Mouse (Mus musculus) heart, postnatal 0 days (tissue): ENCODE results near the gene Dpp9. TPM values are rescaled to one million over a fixed set of nuclear protein-coding genes. Genes with fewer than 3 reads are reported as not detected.

ENCODE experiments used
- ATAC-seq: fragments of 200-750 bp; cut with Nextera tagmentation; 2 replicates; pipeline ENCODE4 v1.8.0; 2017; ENCODE audit warnings: low read depth, moderate number of reproducible peaks, moderate library complexity; ENCODE audit not compliant: insufficient read depth
- DNase-seq: peaks from one replicate; pipeline ENCODE4 v3.0.0-alpha.2; 2016; ENCODE audit warnings: low spot score
- H3K27ac ChIP-seq: fragments of 300-500 bp; sonication (generic); 2 replicates; pipeline ENCODE4 v1.5.1; 2014; ENCODE audit warnings: low read depth, mild to moderate bottlenecking
- H3K27me3 ChIP-seq: fragments of 300-500 bp; sonication (generic); 2 replicates; pipeline ENCODE4 v1.6.1; 2014; ENCODE audit warnings: low read length, mixed read lengths; ENCODE audit not compliant: control insufficient read depth, insufficient read depth
- H3K36me3 ChIP-seq: fragments of 300-500 bp; sonication (generic); replicated peaks from 2 replicates; pipeline ENCODE4 v1.6.1; 2014; ENCODE audit warnings: low read length, mixed read lengths; ENCODE audit not compliant: control insufficient read depth, insufficient read depth
- H3K4me1 ChIP-seq: fragments of 300-500 bp; sonication (generic); 2 replicates; pipeline ENCODE4 v1.6.1; 2014; ENCODE audit warnings: antibody characterized with exemption; ENCODE audit not compliant: control insufficient read depth, insufficient read depth
- H3K4me2 ChIP-seq: fragments of 300-500 bp; sonication (generic); 2 replicates; pipeline ENCODE4 v1.6.1; 2014; ENCODE audit warnings: low read depth, mild to moderate bottlenecking, low read length, moderate library complexity
- H3K4me3 ChIP-seq: fragments of 300-500 bp; sonication (generic); 2 replicates; pipeline ENCODE4 v1.5.1; 2014; ENCODE audit warnings: low read depth, low read length
- H3K9ac ChIP-seq: fragments of 300-500 bp; sonication (generic); replicated peaks from 2 replicates; pipeline ENCODE4 v1.6.1; 2014; ENCODE audit warnings: low read depth, low read length, mixed read lengths
- H3K9me3 ChIP-seq: fragments of 300-500 bp; sonication (generic); replicated peaks from 2 replicates; pipeline ENCODE4 v1.6.1; 2016; ENCODE audit warnings: low read length; ENCODE audit not compliant: control insufficient read depth
- CTCF ChIP-seq: IDR thresholded peaks from 2 replicates; pipeline ENCODE4 v1.5.1; 2016; ENCODE audit warnings: antibody characterized with exemption, control low read depth, low read depth
- EP300 ChIP-seq: IDR thresholded peaks from 2 replicates; pipeline ENCODE4 v1.6.1; 2016; ENCODE audit warnings: antibody characterized with exemption, low read depth
- WGBS: fragments of 180-500 bp; shearing (Covaris S2); extraction: QIAGEN DNeasy Blood & Tissue Kit; methylation state at CpG from one replicate; pipeline ENCODE4 v1.1.7; 2014; 5-methylcytosine and 5-hydroxymethylcytosine counted together
- polyA plus RNA-seq: library from polyadenylated mRNA; unstranded; fragments of >200 nt; fragmentation: Nextera tagmentation; extraction: Ambion mirVana; gene quantifications from 2 replicates; pipeline ENCODE4 v1.2.1, GENCODE M21; 2015
- total RNA-seq: library from RNA; depleted of rRNA; stranded (reverse); fragments of >200 nt; gene quantifications from 2 replicates; pipeline ENCODE4 v1.2.3, GENCODE M21; 2014; ENCODE audit warnings: low replicate concordance

Gene Dpp9
- total and polyA plus RNA-seq, 2 experiments from 2014 or later: 13.3 to 29.0 TPM

DNA sequence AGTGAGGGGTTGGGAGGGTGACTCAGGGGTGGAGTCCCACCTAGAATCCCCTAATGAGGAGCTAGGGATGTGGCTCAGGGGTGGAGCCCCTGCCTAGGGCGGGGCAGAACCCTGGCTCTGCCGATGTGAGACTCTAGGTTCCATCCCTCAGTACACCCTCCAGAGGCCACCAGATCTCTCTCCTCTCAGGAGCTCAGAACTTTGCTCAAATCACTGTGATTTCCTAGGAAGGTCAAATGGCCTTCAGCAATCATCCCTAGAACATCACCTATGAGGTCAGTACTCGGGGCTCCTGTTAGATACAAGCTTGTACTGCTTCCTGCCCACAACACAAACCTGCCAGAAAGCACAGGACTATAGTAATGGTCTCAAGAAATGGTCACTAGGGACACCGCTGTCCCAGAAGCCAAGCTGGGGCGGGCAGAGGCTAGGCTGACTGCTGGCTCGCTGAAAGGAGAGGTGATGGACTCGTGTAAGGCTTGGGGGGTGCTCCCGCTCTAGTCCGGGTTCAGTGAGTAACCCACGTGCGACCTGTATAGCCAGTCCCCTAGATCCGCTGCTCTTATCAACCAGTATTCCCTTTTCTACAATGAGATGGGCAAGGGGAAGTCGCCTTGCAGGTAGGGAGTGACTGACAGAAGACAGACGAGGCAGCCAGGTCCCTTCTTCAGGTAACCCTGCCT lies 35.6 kb downstream of the Dpp9 start:
- DNase-seq (no peak), ATAC-seq (0 out of 2 replicates have a peak, but pooled peaks have one; percentile 1)
- TF ChIP-seq CTCF (no peak), EP300 (no peak)
- peaks cover 57% of the 10 kb centered on the region for H3K36me3 ChIP-seq
- peak overlapping the region; percentile 70 for H3K9ac ChIP-seq
- no peaks in the 10 kb centered on the region for H3K9me3 ChIP-seq
- peaks cover 6% of the 10 kb centered on the region; the same call in 1 of the 2 replicates for H3K4me1 ChIP-seq
- no peaks in the 10 kb centered on the region for H3K27me3 ChIP-seq
- H3K4me3 ChIP-seq: peak overlapping the region; percentile 76
- H3K27ac ChIP-seq: peak overlapping the region; percentile 57
- WGBS: 1% methylated on average over 14 of the region's 14 CpGs
- peak overlapping the region; percentile 81 for H3K4me2 ChIP-seq

DNA sequence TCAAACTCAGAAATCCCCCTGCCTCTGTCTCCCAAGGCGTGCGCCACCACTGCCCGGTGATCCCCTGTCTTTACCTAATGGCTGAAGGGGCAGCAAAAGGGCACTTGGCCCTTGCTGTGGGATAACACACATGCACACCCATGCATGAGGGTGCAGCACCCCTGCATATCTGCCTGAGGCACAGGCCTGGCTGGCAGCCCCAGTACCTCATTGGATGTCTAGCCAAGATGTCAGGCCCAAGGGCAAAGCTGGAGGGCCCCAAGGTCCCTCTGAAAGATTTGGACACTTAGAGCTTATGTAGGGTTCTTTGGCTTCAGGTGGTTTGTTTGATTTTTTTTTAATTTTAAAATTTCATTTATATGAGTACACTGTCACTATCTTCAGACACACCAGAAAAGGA lies 43.3 kb downstream of the Dpp9 start:
- H3K36me3 ChIP-seq: peaks cover 58% of the 10 kb centered on the region
- DNase-seq (no peak), ATAC-seq (no peak)
- H3K27me3 ChIP-seq: no peaks in the 10 kb centered on the region
- no peaks in the 10 kb centered on the region for H3K9me3 ChIP-seq
- TF ChIP-seq EP300 (no peak), CTCF (no peak)
- peaks cover 1% of the 10 kb centered on the region; the same call in 1 of the 2 replicates for H3K4me1 ChIP-seq
- H3K4me2 ChIP-seq: no peak overlapping the region
- no peak overlapping the region for H3K9ac ChIP-seq
- no peak overlapping the region for H3K27ac ChIP-seq
- WGBS: 96% methylated on average over 3 of the region's 3 CpGs
- no peak overlapping the region for H3K4me3 ChIP-seq

DNA sequence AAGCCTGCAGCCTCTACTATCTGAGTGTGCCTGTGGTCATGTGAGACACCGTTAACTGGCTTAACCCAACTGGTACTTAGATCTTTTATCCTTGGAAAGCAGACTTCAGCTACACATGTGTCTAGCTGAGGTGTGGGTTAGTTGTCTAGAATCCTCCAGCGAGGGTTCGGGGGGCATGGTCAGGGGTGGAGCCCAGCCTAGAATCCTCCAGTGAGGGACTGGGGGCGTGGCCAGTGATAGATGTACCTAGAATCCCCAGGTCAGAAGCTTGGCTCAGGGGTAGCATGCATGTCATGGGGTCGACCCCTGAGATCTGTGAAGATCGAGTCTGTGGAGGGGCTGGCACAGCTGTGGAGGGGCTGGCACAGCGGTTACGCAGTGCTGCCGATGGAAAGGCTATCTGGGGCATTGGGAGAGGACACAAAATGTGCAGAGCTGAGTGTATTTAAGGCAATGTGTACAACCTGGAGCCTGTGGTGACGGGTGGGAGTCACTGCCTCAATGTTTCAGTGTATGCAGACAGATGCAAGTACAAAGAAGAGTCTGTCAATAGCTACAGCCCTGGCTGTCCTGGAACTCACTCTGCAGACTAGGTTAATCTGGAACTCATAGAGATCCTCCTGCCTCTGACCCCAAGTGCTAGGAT lies 45.2 kb downstream of the Dpp9 start:
- H3K4me3 ChIP-seq: no peak overlapping the region
- H3K9ac ChIP-seq: no peak overlapping the region
- H3K4me1 ChIP-seq: peaks cover 3% of the 10 kb centered on the region; the same call in 1 of the 2 replicates
- H3K9me3 ChIP-seq: no peaks in the 10 kb centered on the region
- WGBS: 56% methylated on average over 10 of the region's 10 CpGs
- H3K27ac ChIP-seq: no peak overlapping the region
- DNase-seq (no peak), ATAC-seq (no peak)
- no peak overlapping the region for H3K4me2 ChIP-seq
- H3K27me3 ChIP-seq: no peaks in the 10 kb centered on the region
- TF ChIP-seq EP300: no peak
- TF ChIP-seq CTCF: no peak
- peaks cover 40% of the 10 kb centered on the region for H3K36me3 ChIP-seq

DNA sequence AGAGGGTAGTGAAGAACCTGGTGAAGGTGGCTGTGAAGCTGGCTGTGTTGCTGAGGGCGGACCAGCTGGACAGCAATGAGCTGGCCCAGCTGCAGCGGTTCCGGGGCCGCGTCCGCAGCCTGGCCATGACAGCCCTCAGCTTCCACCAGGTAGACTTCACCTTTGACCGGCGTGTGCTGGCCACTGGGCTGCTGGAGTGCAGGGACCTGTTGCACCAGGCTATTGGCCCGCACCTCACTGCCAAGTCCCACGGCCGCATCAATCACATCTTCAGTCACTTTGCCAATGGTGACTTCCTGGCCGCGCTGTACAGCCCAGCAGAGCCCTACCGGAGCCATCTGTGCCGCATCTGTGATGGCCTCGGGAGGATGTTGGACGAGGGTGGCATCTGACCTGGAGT lies 46.8 kb downstream of the Dpp9 start:
- H3K4me1 ChIP-seq: peaks cover 3% of the 10 kb centered on the region; the same call in 1 of the 2 replicates
- WGBS: 92% methylated on average over 17 of the region's 17 CpGs
- peaks cover 25% of the 10 kb centered on the region for H3K36me3 ChIP-seq
- H3K27me3 ChIP-seq: no peaks in the 10 kb centered on the region
- H3K9me3 ChIP-seq: no peaks in the 10 kb centered on the region
- H3K27ac ChIP-seq: no peak overlapping the region
- DNase-seq (no peak), ATAC-seq (no peak)
- H3K4me2 ChIP-seq: no peak overlapping the region
- TF ChIP-seq EP300 (no peak), CTCF (no peak)
- H3K9ac ChIP-seq: no peak overlapping the region
- no peak overlapping the region for H3K4me3 ChIP-seq

DNA sequence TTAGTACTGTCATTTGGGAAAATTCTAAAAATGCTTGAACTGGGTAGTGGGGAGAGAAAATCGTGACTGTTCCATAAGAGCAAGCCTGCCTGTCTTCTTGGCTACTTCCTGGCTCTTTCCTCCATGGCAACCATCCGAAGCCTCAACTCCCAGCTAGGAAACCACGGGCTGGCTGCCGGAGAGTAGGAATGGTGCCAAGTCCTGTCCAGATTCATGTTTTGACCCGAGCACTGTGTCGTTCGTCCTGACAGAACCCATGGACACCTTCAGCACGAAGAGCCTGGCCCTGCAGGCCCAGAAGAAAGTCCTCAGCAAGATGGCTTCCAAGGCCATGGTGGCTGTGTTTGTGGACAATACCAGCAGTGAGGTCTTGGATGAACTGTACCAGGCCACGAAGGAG lies 47.2 kb downstream of the Dpp9 start:
- Histone ChIP-seq H3K27ac (no peak overlapping the region), H3K4me1 (peaks cover 3% of the 10 kb centered on the region; the same call in 1 of the 2 replicates), H3K4me3 (no peak overlapping the region), H3K4me2 (no peak overlapping the region), H3K27me3 (no peaks in the 10 kb centered on the region), H3K36me3 (peaks cover 21% of the 10 kb centered on the region), H3K9me3 (no peaks in the 10 kb centered on the region), H3K9ac (no peak overlapping the region)
- whole genome bisulfite sequencing: 55% methylated on average over 9 of the region's 9 CpGs
- TF ChIP-seq CTCF: no peak
- no peak for TF ChIP-seq EP300
- ATAC-seq: no peak
- DNase-seq: no peak
